Mouse (Mus musculus): ENCODE measurements around the gene B4galt2.
A peak's percentile ranks its signal among the peaks of the same experiment; 100 is the strongest.

B4galt2 gene

DNA sequence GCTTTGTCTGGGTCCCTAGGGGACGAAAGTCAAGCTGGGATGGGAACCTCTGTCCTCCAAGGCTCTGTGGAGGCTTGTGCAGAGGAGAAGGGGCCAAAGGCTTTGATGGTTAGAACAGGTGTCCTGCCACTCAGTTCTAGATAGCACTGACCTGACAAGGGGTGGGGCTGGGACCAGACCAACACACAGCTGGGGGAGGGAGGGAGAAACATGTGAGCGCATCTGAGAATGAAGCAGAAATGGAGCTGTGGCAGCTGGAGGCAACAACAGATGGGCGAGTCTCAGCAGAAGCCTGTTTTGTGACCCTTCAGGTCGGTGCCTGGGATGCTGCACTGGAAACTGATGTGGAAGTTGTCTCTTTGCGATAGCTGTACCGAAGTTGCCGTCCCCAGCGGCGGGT lies 14.0 kb downstream of the B4galt2 start:
- no peak for DNase-seq (ENCODE audit: low spot score)

DNA sequence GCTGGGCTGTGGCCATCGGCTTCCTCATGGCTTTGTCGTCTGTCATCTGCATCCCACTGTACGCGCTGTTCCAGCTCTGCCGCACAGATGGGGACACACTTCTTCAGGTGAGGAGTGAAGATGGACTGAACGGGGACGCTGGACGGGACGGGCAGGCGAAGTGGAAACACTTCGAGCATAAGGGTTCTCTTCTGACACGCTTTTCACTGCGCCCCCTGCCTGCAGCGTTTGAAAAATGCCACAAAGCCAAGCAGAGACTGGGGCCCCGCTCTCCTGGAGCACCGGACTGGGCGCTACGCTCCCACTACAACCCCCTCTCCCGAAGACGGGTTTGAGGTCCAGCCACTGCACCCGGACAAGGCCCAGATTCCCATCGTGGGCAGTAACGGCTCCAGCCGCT lies 15.5 kb downstream of the B4galt2 start:
- peak; percentile 60 for DNase-seq (ENCODE audit: low spot score)

DNA sequence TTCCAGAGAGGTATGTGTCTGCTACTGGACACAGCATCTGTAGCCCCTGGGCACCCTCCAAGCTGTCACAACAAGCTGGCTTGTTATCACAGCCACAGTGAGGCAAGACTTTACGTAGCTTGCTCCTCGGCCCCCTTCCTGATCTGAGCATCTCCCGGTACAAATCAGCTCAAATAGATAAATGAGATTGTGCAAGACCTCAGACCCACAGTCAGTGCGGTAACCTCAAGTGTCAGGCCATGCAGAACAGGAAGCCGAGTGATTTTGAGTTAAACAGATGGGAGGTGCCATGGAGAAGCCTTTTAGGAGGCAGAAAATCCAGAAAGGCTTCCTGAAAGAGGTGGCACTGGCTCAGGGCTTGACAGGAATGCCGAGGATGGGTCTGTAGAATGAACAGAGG lies 16.3 kb downstream of the B4galt2 start:
- no peak for DNase-seq (ENCODE audit: low spot score)

DNA sequence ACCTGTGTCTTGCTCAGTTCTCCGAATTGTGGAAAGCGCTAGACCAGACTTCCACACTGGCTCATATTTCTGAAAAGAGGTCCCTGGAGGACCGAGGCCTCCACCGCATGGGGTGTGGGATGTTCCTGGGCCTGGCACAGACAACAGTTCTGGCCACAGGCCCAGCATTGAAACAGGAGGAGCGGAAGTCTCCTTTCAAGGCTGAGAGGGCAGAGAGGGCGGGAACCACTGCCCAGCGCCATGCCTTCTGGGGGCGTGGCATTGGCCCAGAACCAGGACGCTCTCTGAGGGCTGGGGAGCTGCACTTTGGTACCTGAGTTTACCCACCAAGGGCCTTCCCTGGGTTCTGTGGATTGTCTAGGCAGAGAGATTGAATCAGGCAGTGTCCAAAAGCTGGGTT lies 17.2 kb downstream of the B4galt2 start:
- no peak for DNase-seq (ENCODE audit: low spot score)

DNA sequence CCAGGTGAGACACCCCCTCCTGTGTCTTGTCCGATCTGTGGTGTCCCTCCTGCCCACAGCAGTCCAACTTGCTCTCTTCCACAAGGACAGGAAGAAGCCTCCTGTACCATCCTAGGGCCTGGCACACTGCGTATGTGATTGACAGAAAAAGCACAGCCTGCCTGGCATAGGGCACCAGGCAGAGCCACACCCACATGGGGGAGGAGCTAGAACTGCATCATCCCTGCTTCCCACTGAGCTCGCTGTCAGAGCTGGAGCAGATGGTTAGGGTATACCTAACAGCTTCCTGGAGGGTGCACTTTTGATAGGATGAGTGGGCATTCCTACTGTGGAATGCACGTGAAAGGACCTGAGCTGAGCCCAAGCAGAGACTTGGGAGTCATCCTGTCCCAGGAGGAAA lies 20.5 kb downstream of the B4galt2 start:
- DNase-seq (ENCODE audit: low spot score) = peak; percentile 73

- DNase-seq (ENCODE audit: low spot score) = no peak
These were observed 22.7 kb downstream of the B4galt2 start for GRCm38 (mm10) chr4:117860570-117860969.

DNA sequence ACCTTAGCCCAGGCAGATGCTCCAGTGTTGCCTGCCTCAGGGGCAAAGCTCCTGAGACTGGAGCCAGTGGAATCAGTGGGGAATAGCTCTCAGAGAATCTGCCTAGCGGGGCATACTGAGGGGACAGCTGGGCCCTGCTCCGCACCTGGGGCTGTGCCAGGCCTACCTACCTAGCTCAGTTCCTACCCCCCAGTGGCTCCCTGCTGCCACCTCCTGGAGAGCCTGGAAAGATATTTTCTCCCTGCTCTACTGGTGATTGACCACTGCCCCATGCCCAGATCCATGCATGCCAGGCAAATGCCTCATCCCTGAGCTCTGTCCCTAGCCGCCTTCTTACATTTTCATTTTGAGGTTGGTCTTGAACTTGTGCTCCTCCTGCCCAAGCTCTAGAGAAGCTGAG lies 24.5 kb downstream of the B4galt2 start:
- peak; percentile 73 for DNase-seq (ENCODE audit: low spot score)

- peak; percentile 64 for DNase-seq (ENCODE audit: low spot score)
These were observed 28.1 kb downstream of the B4galt2 start for GRCm38 (mm10) chr4:117855146-117855545.

DNA sequence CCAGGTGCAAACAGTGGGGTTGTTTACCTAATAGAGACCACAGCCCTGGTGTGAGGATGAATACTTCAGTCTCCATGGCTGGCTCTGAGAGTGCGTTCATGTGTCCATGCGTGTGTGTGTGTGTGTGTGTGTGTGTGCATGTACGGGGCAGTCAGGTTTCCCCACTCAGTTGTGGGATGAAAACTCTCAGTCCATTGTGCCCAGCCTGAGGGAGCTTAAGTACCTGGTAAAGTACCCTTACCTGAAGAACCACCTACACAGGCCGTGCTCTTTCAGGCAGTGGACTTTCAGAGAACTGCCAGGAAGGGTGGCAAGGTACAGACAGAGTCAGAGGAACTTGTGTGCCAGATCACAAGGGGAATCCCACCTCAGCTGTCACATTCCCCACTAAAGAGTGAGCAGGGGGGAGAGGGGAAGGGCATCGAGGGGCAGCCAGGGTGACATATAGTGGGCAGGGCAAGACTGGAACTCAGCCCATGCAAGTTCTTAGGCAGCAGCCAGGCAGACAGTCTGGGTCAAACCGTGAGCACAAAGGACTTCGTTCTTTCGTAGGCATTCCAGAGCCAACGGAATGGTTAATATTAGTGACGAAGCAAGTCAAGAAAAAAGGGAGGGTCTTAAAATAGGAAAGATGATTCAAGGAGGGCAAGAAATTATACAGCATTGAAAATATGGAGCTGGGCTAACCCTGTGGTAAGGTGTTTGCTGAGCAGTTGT lies 31.0 kb downstream of the B4galt2 start:
- no peak for DNase-seq (ENCODE audit: low spot score)

DNA sequence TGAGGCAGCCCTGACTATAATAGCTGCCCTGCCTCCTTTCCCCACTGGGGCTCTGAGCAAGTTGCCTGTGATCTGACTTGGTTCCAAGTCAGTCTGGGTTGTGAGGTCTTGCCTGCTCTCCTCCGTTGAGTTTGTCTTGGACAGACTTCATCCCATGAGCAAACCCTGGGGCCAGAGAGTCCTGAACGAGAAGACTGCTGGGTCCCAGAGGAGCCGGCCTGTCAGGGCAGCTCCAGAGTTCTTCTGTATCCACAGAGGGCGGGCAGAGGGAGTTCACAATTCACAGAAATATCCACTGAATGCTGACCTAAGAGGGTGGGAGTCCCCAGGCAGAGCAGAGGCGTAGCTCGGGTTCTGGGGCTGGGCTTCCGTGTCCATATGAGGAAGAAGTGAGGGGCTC lies 32.4 kb downstream of the B4galt2 start:
- DNase-seq (ENCODE audit: low spot score) = no peak

DNA sequence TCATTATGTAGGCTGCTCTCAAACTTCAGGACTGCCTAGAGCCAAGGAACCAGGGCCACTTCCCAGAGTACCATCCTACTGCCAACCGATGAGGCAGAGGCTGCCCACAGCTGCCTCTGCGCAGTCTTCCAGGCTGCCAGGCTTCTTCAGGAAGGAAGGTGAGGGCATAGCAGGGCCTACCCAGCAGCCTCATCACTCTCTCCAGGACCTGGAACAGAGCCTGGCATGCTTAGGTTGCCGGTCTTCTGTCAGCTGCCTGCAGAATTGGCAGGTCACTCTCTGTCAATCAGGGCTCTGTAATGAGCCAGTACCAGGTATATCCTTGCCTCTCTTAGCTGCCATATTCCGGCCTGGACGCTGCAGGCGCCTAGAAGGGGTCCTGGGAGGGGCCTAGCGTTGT lies 33.1 kb downstream of the B4galt2 start:
- DNase-seq (ENCODE audit: low spot score) = no peak

GRCm38 (mm10) chr4:117849506-117849905 lies 33.8 kb downstream of the B4galt2 start:
- no peak for DNase-seq (ENCODE audit: low spot score)

DNA sequence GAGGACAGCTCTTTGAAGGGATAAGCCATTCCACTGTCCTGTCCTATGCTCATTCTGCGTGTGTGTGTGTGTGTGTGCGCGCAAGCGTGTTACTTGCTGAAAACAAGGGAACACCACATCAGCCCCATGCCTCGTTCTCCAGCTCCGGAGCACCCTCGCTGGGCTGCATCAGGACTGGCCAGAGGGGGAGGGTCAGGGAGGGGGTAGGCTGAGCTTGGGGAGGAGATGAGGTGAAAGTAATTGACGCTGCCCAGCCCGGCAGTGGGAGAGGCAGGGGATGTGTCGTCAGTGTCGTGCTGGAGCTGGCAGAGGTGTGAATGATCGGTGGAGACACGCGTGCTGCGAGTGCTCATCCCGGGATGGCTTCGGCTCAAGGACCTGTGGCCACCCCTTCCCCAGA lies 34.2 kb downstream of the B4galt2 start:
- no peak for DNase-seq (ENCODE audit: low spot score)

DNA sequence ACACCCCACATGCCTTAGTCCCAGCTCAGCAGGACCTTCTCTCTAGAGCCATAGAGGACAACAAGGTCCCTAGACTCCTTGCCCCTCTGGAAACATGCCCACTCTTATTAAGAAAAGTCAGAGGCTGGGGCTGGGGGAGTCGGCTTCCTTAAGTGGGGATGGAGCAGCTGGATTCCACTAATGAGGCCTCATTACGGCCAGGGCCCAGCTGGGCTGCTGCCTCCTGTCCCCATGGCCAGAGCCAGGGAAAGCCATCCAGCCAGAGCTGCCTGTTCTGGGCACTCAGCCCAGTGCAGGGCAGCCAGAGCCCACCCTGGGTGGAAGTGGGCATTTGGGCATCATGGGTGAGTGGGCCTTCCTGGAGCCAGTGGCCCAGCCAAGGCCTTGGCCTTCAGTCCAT lies 36.3 kb downstream of the B4galt2 start:
- no peak for DNase-seq (ENCODE audit: low spot score)

- no peak for DNase-seq (ENCODE audit: low spot score)
These were observed 37.0 kb downstream of the B4galt2 start for GRCm38 (mm10) chr4:117846261-117846660.

DNA sequence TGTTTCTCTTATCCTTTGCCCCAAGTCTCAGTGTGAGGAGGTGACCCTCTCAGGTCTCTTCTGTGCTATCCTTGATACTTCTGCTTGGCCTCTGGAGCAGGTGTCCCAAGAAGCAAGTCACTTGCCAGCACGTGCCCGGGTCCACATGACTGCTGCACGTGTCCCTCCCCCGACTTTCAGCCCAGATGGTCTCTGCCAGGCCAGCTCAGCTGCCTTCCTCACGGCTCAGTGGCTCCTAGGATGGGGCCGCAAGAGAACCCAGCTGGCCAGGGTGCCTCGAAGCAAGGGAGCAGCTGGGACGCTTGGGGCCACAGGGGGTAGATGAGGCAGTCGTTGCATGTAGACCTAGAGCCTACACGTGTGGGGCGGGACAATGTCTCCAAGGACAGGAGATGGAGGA lies 38.0 kb downstream of the B4galt2 start:
- no peak for DNase-seq (ENCODE audit: low spot score)

DNA sequence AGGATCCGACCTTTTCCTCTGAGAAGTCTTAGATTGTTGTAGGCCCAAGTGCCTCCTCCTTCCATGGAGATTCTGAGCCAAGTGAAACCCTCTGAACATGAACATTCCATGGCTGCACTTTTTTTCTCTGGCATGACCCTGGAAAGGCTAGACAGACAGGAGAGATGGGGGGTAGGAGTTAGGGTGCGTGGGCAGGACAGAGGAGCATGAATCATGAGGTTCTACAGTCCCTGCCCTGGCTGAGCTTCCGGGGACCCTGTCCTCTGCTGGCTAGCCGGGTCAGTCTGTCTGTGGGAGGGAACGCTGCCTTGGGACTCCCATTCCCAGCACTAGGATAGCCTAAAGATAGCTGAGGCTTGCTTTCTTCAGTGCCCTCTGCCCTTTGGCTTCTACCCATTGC lies 38.8 kb downstream of the B4galt2 start:
- no peak for DNase-seq (ENCODE audit: low spot score)

GRCm38 (mm10) chr4:117843101-117843500 lies 40.2 kb downstream of the B4galt2 start:
- DNase-seq (ENCODE audit: low spot score) = no peak

GRCm38 (mm10) chr4:117841566-117841965 lies 41.7 kb downstream of the B4galt2 start:
- no peak for DNase-seq (ENCODE audit: low spot score)

DNA sequence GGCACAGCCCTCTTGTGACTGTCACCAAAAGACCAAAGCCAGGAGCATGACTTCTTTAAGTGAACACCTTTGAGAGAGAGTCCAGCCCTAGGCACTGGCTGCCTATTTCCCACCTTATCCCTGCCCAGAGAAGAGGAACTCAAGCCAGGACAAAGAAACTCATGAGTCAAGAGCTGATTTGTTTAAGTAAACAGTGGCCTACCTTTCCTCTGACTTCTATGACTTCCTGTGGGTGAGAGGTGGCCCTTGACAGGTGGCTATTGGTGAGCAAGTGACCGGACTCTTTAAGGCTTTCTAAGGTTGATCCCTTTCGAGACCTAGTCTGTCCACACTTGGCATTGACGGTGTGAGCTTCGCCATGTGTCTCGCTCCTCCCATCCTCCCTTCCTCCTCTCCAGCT lies 42.5 kb downstream of the B4galt2 start:
- no peak for DNase-seq (ENCODE audit: low spot score)

DNA sequence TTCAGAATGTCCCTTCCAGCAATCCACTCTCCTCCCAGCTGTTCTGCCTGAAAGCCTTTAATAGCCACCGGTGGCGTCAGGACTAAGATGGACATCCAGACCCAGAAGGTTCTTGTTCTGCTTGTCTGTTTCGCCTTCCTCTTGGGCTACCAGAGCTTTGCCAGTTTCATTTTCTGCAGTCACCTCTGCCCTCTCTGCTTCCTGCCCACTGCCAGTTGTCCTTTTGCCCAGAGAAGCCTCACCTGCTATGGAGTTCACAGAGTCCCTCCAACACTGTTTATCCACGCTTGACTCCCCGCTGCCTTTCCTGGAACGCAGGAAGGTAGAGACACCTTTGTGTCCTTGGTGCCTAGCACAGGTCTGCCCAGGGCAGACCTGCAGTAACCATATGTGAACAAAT lies 43.9 kb downstream of the B4galt2 start:
- DNase-seq (ENCODE audit: low spot score) = no peak

DNA sequence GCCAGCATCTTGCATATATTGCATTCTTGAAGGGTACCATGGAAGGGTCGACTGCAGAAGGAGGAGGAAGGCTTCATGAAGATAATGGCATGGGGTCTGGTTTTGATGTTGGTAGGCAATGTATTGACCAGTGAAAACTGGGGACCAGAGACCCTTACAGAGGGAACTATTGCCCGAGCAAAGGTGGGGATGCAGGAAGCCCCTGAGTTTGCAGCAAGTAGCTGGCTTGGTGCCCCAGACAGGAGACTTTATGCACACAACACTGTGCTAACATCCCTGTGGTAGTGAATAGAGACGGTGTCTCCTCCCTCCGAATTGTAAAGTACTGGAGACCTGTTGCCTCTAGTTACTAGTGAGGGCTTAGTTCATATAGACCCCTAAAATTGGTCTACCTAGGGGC lies 46.0 kb downstream of the B4galt2 start:
- DNase-seq (ENCODE audit: low spot score) = no peak

DNA sequence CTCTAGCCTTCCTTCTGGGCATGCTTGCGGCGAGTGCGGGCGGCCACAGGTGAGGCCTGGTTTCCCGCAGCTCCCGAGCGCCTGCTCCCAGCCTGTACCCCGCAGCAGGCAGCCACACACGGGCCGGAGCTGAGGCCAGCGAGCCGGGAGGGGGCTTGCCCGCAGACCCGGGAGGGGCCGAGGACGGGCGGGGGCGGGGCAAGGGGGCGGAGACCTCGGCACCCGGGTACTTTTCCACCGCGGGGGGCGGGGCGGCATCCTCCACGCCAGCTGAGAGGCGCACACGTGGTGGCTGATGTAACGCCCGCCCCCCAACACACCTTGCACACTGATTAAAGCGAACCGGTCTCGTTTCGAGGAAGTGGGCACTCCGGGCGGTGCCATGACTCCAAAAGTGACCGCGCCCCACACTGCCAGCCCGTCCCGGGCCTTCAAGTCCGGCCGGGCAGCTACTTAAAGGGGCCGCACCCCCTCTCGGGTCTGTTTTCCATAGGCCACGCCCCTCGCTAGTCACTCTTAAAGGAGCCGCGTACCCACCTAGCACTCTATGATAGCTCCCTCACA lies 47.0 kb downstream of the B4galt2 start:
- peak; percentile 89 for DNase-seq (ENCODE audit: low spot score)

DNA sequence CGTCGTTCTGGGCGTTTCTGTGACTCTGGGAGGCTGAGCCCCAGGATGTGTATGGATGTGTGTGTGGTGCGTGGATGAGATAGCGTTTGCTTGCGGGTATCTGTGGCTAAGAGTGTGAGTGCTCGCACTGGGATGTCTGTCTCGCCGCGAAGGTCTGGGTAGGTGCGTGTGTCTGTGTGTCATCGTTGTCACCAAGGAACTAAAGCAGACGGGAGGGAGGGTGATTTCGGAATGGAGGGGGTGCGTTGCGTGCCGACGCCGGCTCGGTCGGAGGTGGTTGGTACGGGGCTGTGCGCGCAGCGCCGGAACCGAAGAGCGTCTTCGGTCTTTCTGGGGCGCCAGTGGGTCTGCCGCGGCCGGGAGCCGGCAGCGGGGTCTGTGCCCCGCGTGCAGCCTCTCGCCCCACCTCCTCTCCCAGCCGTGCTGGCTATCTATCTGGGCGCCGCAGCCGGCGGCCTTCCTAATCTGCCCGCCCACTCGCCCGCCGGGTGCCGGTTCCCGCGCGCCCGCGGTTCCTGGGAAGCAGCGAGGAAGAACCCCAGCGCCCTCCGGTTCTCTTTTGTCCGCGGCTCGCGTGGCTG lies 47.7 kb downstream of the B4galt2 start:
- peak; percentile 65 for DNase-seq (ENCODE audit: low spot score)

Measured in layer of hippocampus, adult 11-12 months (tissue).